Mouse (Mus musculus) naive thymus-derived CD4-positive, alpha-beta T cell, adult 5 months (primary cell): ENCODE measurements around the gene Lsm6. TPM values are rescaled to one million over a fixed set of nuclear protein-coding genes. Genes with fewer than 3 reads are reported as not detected.

Experiments used
- polyA plus RNA-seq: library from polyadenylated mRNA; unstranded; fragments of 100-300 nt; shearing (Covaris generic); gene quantifications from one replicate; pipeline ENCODE4 v1.2.1, GENCODE M21; 2017

Lsm6 gene
- 65.5 TPM for polyA plus RNA-seq

DNA sequence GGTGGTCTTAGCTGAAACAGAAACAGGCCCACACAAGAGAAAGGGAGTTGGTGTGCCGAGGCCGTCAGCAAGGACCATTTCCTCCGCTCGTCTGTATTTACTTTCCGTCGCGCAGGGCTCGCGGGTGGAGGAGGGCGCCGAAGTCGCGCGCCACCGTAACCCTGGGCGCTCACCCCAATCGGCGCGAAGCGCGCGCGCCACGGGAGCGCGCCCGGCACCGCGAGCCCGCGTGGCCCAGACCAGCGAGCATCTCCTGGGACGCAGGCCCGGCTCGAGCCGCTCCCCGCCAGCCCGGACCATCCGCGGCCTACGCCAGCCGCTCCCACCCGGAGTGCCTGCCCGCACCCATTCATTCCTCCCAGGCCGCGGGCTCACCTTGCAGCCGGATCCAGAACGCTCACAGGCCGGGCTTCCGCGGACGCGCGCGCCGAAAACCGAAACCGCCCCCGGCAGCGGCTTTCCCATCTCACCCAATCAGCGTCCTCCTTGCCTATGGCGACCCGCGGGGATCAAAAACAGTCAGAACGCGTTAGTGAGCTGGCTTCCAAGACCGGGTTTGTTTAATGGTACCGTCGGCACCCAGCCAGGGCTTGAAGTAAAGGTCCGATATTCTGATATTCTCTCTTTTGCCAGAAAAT is at the start of gene Lsm6:
Gene Lsm6 (minus strand): TSS at position 468 of the 638 bp plus-strand sequence.

Other genes starting within 250 kb of the Lsm6 start
- 1.7 TPM for gene Zfp827, start 207.3 kb upstream of the Lsm6 start, polyA plus RNA-seq